ENCODE assay signal across 12 mouse cellular contexts in genomic region chr3:159010954-159011638, GRCm38 (mm10).
A peak's percentile ranks its signal among the peaks of the same experiment; 100 is the strongest.
DNase-seq lines count a peak whose midpoint lies in the region; ATAC-seq and TF ChIP-seq lines count a peak whose summit lies in the region.
"Had no signal": no experiment of that assay in that cellular context is flagged by ENCODE, and none has a peak within 500 bp of the region (broad histone marks: within the 10 kb centered on the region; RNA-seq: fewer than 3 reads in every experiment).

No protein-coding gene starts in this region.

- 9% methylated on average over 1 of the region's 1 CpGs for WGBS in embryonic facial prominence, embryonic 11.5 days
- WGBS in embryonic facial prominence, embryonic 10.5 days, result 2% methylated on average over 1 of the region's 1 CpGs
- WGBS in midbrain, embryonic 11.5 days, result 0% methylated on average over 1 of the region's 1 CpGs

- H3K27me3 ChIP-seq in embryonic facial prominence, embryonic 11.5 days (ENCODE audit: control insufficient read depth, insufficient read depth, low read length), result no peaks in the 10 kb centered on the region
- no peaks in the 10 kb centered on the region for H3K27me3 ChIP-seq in embryonic facial prominence, embryonic 10.5 days (replicated peaks; ENCODE audit: low read depth, poor library complexity, severe bottlenecking)
- no peaks in the 10 kb centered on the region for H3K27me3 ChIP-seq in midbrain, embryonic 11.5 days (ENCODE audit: control insufficient read depth, insufficient read depth, low read length)
- H3K27me3 ChIP-seq: hindbrain, embryonic 15.5 days; liver, embryonic 15.5 days had no signal

- H3K9me3 ChIP-seq in embryonic facial prominence, embryonic 11.5 days (replicated peaks; ENCODE audit: control insufficient read depth, low read length), result no peaks in the 10 kb centered on the region
- H3K9me3 ChIP-seq in embryonic facial prominence, embryonic 10.5 days, result no peaks in the 10 kb centered on the region
- no peaks in the 10 kb centered on the region for H3K9me3 ChIP-seq in midbrain, embryonic 11.5 days (ENCODE audit: control insufficient read depth, low read length)
- H3K9me3 ChIP-seq: hindbrain, embryonic 15.5 days; liver, embryonic 15.5 days had no signal

- 0 out of 2 replicates have a peak, but pooled peaks have one; percentile 23 for ATAC-seq in embryonic facial prominence, embryonic 11.5 days (replicated peaks; ENCODE audit: insufficient number of reproducible peaks, low FRiP score, low TSS enrichment, low read depth)
- peak; percentile 88 for ATAC-seq in midbrain, embryonic 11.5 days (ENCODE audit: low FRiP score)

- DNase-seq in embryonic facial prominence, embryonic 11.5 days (ENCODE audit: low spot score), result no peak
- DNase-seq in embryonic facial prominence, embryonic 10.5 days (ENCODE audit: low spot score), result no peak
- peak; percentile 80 for DNase-seq in brain, embryonic 14.5 days (ENCODE audit: low read depth)
- DNase-seq in embryo, embryonic 10.5 days (ENCODE audit: low spot score), result peak; percentile 58
- DNase-seq in midbrain, embryonic 11.5 days (ENCODE audit: low spot score, missing footprints), result peak; percentile 87
- no peak for DNase-seq in frontal cortex, postnatal 36 days (ENCODE audit: low spot score in 2 of 2)
- no peak for DNase-seq in layer of hippocampus, postnatal 10 days (ENCODE audit: low spot score in 2 of 2)
- DNase-seq in spleen, postnatal 14 days (ENCODE audit: low spot score in 2 of 2), result no peak
- DNase-seq: adrenal gland, adult 2 months; kidney, postnatal 10 days had no signal

- H3K9ac ChIP-seq in embryonic facial prominence, embryonic 11.5 days (replicated peaks; ENCODE audit: low read length), result no peak overlapping the region
- H3K9ac ChIP-seq in midbrain, embryonic 11.5 days (ENCODE audit: low read length), result no peak overlapping the region
- H3K9ac ChIP-seq: hindbrain, embryonic 15.5 days; liver, embryonic 15.5 days had no signal

- no peak for TF ChIP-seq POLR2A in brain, embryonic 14.5 days (IDR thresholded peaks at IDR 0.05; ENCODE audit: borderline replicate concordance, extremely low read depth, insufficient read depth, insufficient read length, poor library complexity, severe bottlenecking)

- no peak for TF ChIP-seq CTCF in brain, embryonic 14.5 days (IDR thresholded peaks at IDR 0.05; ENCODE audit: borderline replicate concordance, extremely low read depth, insufficient read depth, insufficient read length)

- H3K4me2 ChIP-seq in embryonic facial prominence, embryonic 11.5 days (ENCODE audit: low read depth, low read length), result no peak overlapping the region
- no peak overlapping the region for H3K4me2 ChIP-seq in midbrain, embryonic 11.5 days
- H3K4me2 ChIP-seq: hindbrain, embryonic 15.5 days; liver, embryonic 15.5 days had no signal

- no peak overlapping the region for H3K4me3 ChIP-seq in embryonic facial prominence, embryonic 11.5 days (ENCODE audit: low read depth, low read length)
- no peak overlapping the region for H3K4me3 ChIP-seq in embryonic facial prominence, embryonic 10.5 days
- no peak overlapping the region for H3K4me3 ChIP-seq in midbrain, embryonic 11.5 days (ENCODE audit: low read depth, low read length)
- H3K4me3 ChIP-seq: hindbrain, embryonic 15.5 days; liver, embryonic 15.5 days had no signal

- H3K27ac ChIP-seq in embryonic facial prominence, embryonic 11.5 days (replicated peaks; ENCODE audit: low read depth, low read length), result no peak overlapping the region
- no peak overlapping the region for H3K27ac ChIP-seq in embryonic facial prominence, embryonic 10.5 days (replicated peaks)
- no peak overlapping the region for H3K27ac ChIP-seq in midbrain, embryonic 11.5 days (ENCODE audit: low read depth, low read length)
- H3K27ac ChIP-seq: hindbrain, embryonic 15.5 days; liver, embryonic 15.5 days had no signal

- H3K36me3 ChIP-seq in embryonic facial prominence, embryonic 11.5 days (replicated peaks; ENCODE audit: control insufficient read depth, insufficient read depth, low read depth, low read length), result no peaks in the 10 kb centered on the region
- no peaks in the 10 kb centered on the region for H3K36me3 ChIP-seq in embryonic facial prominence, embryonic 10.5 days (replicated peaks)
- no peaks in the 10 kb centered on the region for H3K36me3 ChIP-seq in midbrain, embryonic 11.5 days (ENCODE audit: control insufficient read depth, insufficient read depth, low read length)
- H3K36me3 ChIP-seq: hindbrain, embryonic 15.5 days; liver, embryonic 15.5 days had no signal

- no peaks in the 10 kb centered on the region for H3K4me1 ChIP-seq in embryonic facial prominence, embryonic 11.5 days (ENCODE audit: control insufficient read depth, insufficient read depth, low read length)
- H3K4me1 ChIP-seq in embryonic facial prominence, embryonic 10.5 days, result no peaks in the 10 kb centered on the region
- no peaks in the 10 kb centered on the region for H3K4me1 ChIP-seq in midbrain, embryonic 11.5 days (ENCODE audit: control insufficient read depth, insufficient read depth, low read length)
- H3K4me1 ChIP-seq: hindbrain, embryonic 15.5 days; liver, embryonic 15.5 days had no signal

Comparison
In these comparisons a context has a peak if more than half of its experiments do, and no peak if none do; other contexts are left out.
1. DNase-seq: peak in brain, embryonic 14.5 days (single experiment), embryo, embryonic 10.5 days (single experiment) and midbrain, embryonic 11.5 days (single experiment); none in embryonic facial prominence, embryonic 11.5 days (single experiment), embryonic facial prominence, embryonic 10.5 days (single experiment), frontal cortex, postnatal 36 days (0 of 2), layer of hippocampus, postnatal 10 days (0 of 2) and spleen, postnatal 14 days (0 of 2).